Mouse (Mus musculus) megakaryocyte, embryonic 14.5 days (primary cell): ENCODE data around the gene Scfd2. TPM values are rescaled to one million over a fixed set of nuclear protein-coding genes. Genes with fewer than 3 reads are reported as not detected.

Experiments used
- H3K27me3 ChIP-seq: replicated peaks from 2 replicates; pipeline ENCODE3; 2012; ENCODE audit warnings: inconsistent platforms
- H3K36me3 ChIP-seq: replicated peaks from 2 replicates; pipeline ENCODE3; 2012; ENCODE audit warnings: low read length, inconsistent platforms, mixed read lengths
- H3K4me1 ChIP-seq: 2 replicates; pipeline ENCODE4 v1.6.1; 2012; ENCODE audit warnings: inconsistent platforms
- H3K4me3 ChIP-seq: replicated peaks from 2 replicates; pipeline ENCODE3; 2012; ENCODE audit warnings: moderate library complexity, mild to moderate bottlenecking, inconsistent platforms
- H3K9me3 ChIP-seq: 2 replicates; pipeline ENCODE4 v1.6.1; 2012; ENCODE audit warnings: inconsistent platforms
- FLI1 ChIP-seq: IDR thresholded peaks from 2 replicates; pipeline ENCODE4 v1.6.1; 2012; ENCODE audit warnings: low read length, inconsistent platforms, mixed read lengths
- GATA1 ChIP-seq: IDR thresholded peaks from 3 replicates; pipeline ENCODE4 v1.6.1; 2012; ENCODE audit warnings: mixed read lengths, low read length, inconsistent platforms, borderline replicate concordance
- polyA plus RNA-seq: library from polyadenylated mRNA; stranded (reverse); fragments of >175 nt; gene quantifications from 2 replicates; pipeline ENCODE4 v1.2.3, GENCODE M21; 2012; ENCODE audit warnings: low replicate concordance; ENCODE audit not compliant: insufficient read depth

Gene Scfd2
- polyA plus RNA-seq, 1 experiment, result 2.5 TPM

DNA sequence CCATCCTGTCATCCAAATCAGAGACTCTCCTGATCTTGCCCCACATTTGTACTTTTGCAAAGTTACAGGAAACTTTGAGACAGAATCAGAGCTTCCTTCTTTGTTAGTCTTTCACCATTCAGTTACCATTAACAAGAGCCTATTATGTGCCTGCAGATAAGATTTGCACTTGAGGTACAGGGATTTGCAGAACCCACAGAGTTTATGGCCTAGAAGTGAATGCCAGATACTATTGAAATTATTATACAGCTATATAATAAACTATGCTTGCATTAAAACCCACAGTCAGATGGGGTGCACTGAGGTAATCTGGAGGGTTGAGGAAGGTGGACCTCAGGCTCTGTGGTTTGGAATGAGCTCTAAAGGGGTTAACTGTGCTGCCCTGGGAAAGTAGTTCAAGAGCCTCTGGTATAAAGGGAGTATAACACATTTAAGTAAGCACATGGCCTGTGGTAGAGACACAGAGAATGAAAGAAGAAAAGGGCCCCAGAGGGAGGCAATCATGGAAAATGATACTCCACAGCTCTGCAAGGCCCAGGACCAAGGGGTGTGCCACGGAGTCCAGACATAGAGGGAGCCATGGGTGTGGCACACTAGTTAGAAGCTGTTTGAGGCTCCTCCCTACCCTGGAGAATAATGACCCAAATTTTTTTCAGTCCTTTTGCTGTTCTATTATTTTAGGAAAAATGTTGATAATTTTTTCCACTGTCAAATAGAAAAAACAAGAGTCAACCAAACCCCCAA lies 144.2 kb downstream of the Scfd2 start:
- Histone ChIP-seq H3K36me3 (no peaks in the 10 kb centered on the region), H3K4me3 (no peak overlapping the region), H3K27me3 (no peaks in the 10 kb centered on the region), H3K4me1 (no peaks in the 10 kb centered on the region), H3K9me3 (no peaks in the 10 kb centered on the region)
- TF ChIP-seq GATA1 (no peak), FLI1 (no peak)

DNA sequence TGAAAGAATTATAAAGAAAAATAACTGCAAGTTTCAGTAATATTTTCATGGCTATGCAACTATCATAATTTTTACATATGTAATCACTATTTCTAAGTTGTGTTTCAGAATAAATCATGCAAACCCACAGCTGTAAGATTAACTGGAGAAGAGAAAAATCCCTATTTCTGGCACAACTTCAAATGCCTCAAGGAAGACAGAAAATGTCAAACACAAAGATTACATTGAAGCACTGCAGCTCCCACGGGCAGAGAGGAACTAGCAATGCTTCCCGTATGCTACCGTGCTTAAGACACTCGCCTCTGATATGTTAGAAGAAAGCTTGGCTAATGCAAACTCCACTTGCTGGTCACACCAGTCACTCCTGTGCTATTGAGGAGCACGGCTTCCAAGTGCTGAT lies 151.5 kb downstream of the Scfd2 start:
- Histone ChIP-seq H3K9me3 (no peaks in the 10 kb centered on the region), H3K4me1 (no peaks in the 10 kb centered on the region), H3K27me3 (no peaks in the 10 kb centered on the region), H3K4me3 (no peak overlapping the region), H3K36me3 (no peaks in the 10 kb centered on the region)
- no peak for TF ChIP-seq GATA1
- TF ChIP-seq FLI1, result no peak

DNA sequence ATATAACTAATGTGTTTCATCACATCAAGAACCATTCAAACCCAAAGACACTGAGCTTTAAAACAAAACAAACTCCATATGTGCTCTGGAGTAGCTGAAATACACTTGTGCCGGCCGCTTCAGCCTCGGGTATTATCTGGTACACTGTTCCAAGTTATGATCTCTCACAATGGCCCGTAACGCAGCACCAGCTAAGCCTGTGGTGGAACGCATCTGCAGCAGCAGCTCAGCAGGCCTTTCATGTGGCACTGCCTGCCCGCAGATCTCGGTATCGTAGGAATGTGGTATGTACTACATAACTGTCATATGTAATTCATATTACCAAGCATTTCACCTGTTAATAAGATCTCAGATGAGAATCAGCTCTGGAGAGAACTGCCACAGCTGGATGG lies 164.9 kb downstream of the Scfd2 start:
- H3K4me3 ChIP-seq, result no peak overlapping the region
- no peak for TF ChIP-seq FLI1
- no peak for TF ChIP-seq GATA1
- H3K4me1 ChIP-seq, result peaks cover 10% of the 10 kb centered on the region
- no peaks in the 10 kb centered on the region for H3K27me3 ChIP-seq
- no peaks in the 10 kb centered on the region for H3K36me3 ChIP-seq
- no peaks in the 10 kb centered on the region for H3K9me3 ChIP-seq

DNA sequence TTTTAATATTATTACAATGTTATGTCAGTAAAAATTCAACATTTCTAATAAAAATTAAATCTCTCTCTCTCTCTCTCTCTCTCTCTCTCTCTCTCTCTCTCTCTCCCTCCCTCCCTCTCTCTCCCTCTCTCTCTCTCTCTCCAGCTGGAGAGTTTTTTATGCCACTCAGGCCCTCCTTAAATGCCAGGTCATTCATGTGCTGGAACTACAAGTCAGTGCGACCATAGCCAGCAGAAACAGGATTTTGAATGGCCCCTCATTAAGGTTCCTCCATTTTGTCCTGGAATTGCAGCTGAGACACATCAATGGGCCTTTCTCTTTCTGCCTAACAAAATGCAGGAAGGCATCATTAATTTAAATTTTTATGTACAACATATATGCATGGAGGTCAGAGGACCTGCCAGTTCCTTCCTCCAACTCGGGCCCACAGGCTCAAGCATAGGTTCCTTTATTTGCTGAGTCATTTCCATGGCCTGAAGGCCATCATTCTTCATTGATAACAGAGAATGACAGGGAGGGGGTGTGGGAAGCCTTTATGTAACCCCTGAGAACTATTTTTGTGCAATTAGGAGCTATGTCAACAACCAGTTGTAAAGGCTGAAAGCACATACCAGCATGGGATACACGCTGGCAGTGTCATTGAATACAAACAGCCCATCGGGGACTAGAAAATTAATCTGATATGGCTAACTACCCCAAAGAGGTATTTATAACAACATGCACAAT lies 165.4 kb downstream of the Scfd2 start:
- peaks cover 10% of the 10 kb centered on the region for H3K4me1 ChIP-seq
- H3K9me3 ChIP-seq, result no peaks in the 10 kb centered on the region
- no peak overlapping the region for H3K4me3 ChIP-seq
- H3K36me3 ChIP-seq, result no peaks in the 10 kb centered on the region
- TF ChIP-seq GATA1, result no peak
- TF ChIP-seq FLI1, result no peak
- no peaks in the 10 kb centered on the region for H3K27me3 ChIP-seq

DNA sequence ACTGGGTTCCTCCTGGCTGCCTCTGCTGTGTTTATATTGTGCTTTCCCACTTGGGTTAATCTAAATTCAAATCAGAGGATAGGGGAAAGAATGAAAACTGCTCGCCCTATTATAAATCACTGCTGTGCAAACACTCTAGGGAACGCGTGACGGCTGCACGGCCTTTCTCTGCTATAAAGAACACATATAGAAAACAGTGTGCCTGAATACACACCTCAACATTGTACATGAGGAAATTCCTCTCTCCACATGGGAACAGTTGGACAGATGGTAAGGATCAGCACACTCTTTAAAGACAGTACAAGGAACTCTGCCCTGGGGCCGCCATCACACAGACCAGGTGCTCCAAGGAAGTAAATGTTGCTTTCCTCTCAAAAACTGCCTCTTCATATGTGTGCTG lies 166.2 kb downstream of the Scfd2 start:
- TF ChIP-seq FLI1, result no peak
- TF ChIP-seq GATA1, result no peak
- Histone ChIP-seq H3K27me3 (no peaks in the 10 kb centered on the region), H3K36me3 (no peaks in the 10 kb centered on the region), H3K9me3 (no peaks in the 10 kb centered on the region), H3K4me3 (no peak overlapping the region), H3K4me1 (peaks cover 10% of the 10 kb centered on the region)

DNA sequence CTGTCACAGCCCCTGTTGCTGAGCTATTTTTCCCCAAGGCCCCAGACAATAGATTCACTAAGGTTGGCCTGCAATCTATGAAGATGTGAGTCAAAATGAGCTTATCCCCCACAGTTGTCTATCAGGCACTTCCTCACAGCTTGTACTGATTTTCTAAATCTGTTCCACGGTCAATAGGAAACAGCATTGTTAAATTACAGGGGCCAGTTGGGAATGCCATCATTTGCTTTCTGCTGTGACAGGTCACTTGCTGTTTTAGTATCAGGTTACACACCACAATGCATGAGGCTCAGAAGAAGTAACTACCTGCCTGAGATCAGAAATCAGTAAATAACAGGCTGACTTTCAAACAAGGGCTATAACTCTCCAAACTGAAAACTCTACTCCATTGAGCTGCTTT lies 168.3 kb downstream of the Scfd2 start:
- TF ChIP-seq GATA1 (no peak), FLI1 (no peak)
- H3K9me3 ChIP-seq, result no peaks in the 10 kb centered on the region
- H3K27me3 ChIP-seq, result no peaks in the 10 kb centered on the region
- H3K4me1 ChIP-seq, result peaks cover 10% of the 10 kb centered on the region
- H3K36me3 ChIP-seq, result no peaks in the 10 kb centered on the region
- no peak overlapping the region for H3K4me3 ChIP-seq

DNA sequence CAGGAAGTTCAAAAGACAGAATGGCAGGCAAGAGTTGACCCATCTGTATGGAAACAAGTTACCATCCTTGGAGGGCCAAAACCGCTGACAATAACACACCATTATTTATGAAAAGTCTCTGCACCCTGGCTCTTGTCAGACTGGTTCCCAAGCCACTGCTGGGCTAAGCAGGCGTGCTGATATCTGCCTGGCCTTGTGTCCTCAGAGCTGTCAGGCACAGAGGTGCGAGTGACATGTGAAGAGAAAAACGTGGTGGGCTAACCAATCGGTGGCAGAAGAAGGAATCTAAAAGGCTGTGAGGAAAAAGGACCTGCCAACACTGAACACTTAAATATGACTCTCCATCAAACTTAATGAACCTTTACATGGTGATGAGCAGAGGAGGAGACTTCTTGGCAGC lies 170.0 kb downstream of the Scfd2 start:
- H3K27me3 ChIP-seq, result no peaks in the 10 kb centered on the region
- H3K4me3 ChIP-seq, result no peak overlapping the region
- TF ChIP-seq FLI1 (no peak), GATA1 (no peak)
- H3K36me3 ChIP-seq, result no peaks in the 10 kb centered on the region
- peaks cover 6% of the 10 kb centered on the region for H3K4me1 ChIP-seq
- H3K9me3 ChIP-seq, result no peaks in the 10 kb centered on the region

- no peaks in the 10 kb centered on the region for H3K9me3 ChIP-seq
- no peak for TF ChIP-seq GATA1
- TF ChIP-seq FLI1, result no peak
- no peaks in the 10 kb centered on the region for H3K4me1 ChIP-seq
- H3K4me3 ChIP-seq, result no peak overlapping the region
- no peaks in the 10 kb centered on the region for H3K36me3 ChIP-seq
- no peaks in the 10 kb centered on the region for H3K27me3 ChIP-seq
These were observed 173.5 kb downstream of the Scfd2 start for GRCm38 (mm10) chr5:74358033-74358432.

GRCm38 (mm10) chr5:74355416-74356177 lies 176.0 kb downstream of the Scfd2 start:
- H3K4me3 ChIP-seq, result no peak overlapping the region
- no peaks in the 10 kb centered on the region for H3K9me3 ChIP-seq
- TF ChIP-seq FLI1 (no peak), GATA1 (no peak)
- H3K27me3 ChIP-seq, result no peaks in the 10 kb centered on the region
- H3K36me3 ChIP-seq, result no peaks in the 10 kb centered on the region
- H3K4me1 ChIP-seq, result no peaks in the 10 kb centered on the region

GRCm38 (mm10) chr5:74350909-74351308 lies 180.7 kb downstream of the Scfd2 start:
- H3K27me3 ChIP-seq, result no peaks in the 10 kb centered on the region
- H3K9me3 ChIP-seq, result no peaks in the 10 kb centered on the region
- H3K4me3 ChIP-seq, result no peak overlapping the region
- peaks cover 12% of the 10 kb centered on the region for H3K4me1 ChIP-seq
- TF ChIP-seq GATA1 (no peak), FLI1 (no peak)
- H3K36me3 ChIP-seq, result no peaks in the 10 kb centered on the region
